Mouse (Mus musculus) lung, postnatal 25 days (tissue): ENCODE results near the gene Ucp3.

ENCODE experiments used
- DNase-seq: peaks from one replicate; pipeline ENCODE4 v3.0.0; 2022; ENCODE audit warnings: low spot score

Gene Ucp3

GRCm38 (mm10) chr7:100472777-100473176, at the start of gene Ucp3:
Gene Ucp3, plus strand, starts transcription at chr7:100472990.
- DNase-seq, result no peak

GRCm38 (mm10) chr7:100425795-100426194, 47.0 kb upstream of the Ucp3 start:
- DNase-seq, result no peak

- DNase-seq, result peak; percentile 77
These were observed 43.7 kb upstream of the Ucp3 start for GRCm38 (mm10) chr7:100429102-100429501.

GRCm38 (mm10) chr7:100429911-100430310, 42.9 kb upstream of the Ucp3 start:
- no peak for DNase-seq

- peak; percentile 81 for DNase-seq
These were observed 41.7 kb upstream of the Ucp3 start for GRCm38 (mm10) chr7:100431103-100431502.

- DNase-seq, result no peak
These were observed 39.5 kb upstream of the Ucp3 start for GRCm38 (mm10) chr7:100433295-100433694.

- no peak for DNase-seq
These were observed 29.1 kb upstream of the Ucp3 start for GRCm38 (mm10) chr7:100443728-100444127.

GRCm38 (mm10) chr7:100446271-100446670, 26.5 kb upstream of the Ucp3 start:
- no peak for DNase-seq

GRCm38 (mm10) chr7:100448530-100448929, 24.3 kb upstream of the Ucp3 start:
- no peak for DNase-seq

- DNase-seq, result no peak
These were observed 23.8 kb upstream of the Ucp3 start for GRCm38 (mm10) chr7:100448985-100449384.

- no peak for DNase-seq
These were observed 14.6 kb upstream of the Ucp3 start for GRCm38 (mm10) chr7:100458153-100458552.

GRCm38 (mm10) chr7:100459862-100460261, 12.9 kb upstream of the Ucp3 start:
- DNase-seq, result no peak

GRCm38 (mm10) chr7:100461621-100462151, 11.1 kb upstream of the Ucp3 start:
- peak; percentile 94 for DNase-seq

GRCm38 (mm10) chr7:100463194-100463593, 9.6 kb upstream of the Ucp3 start:
- DNase-seq, result no peak

- DNase-seq, result no peak
These were observed 9.0 kb upstream of the Ucp3 start for GRCm38 (mm10) chr7:100463757-100464156.

- no peak for DNase-seq
These were observed 8.5 kb upstream of the Ucp3 start for GRCm38 (mm10) chr7:100464248-100464647.

GRCm38 (mm10) chr7:100465248-100465647, 7.5 kb upstream of the Ucp3 start:
- DNase-seq, result peak; percentile 47

GRCm38 (mm10) chr7:100465656-100466309, 7.0 kb upstream of the Ucp3 start:
- DNase-seq, result peak; percentile 94

- no peak for DNase-seq
These were observed 5.8 kb upstream of the Ucp3 start for GRCm38 (mm10) chr7:100466781-100467510.

- DNase-seq, result no peak
These were observed 4.0 kb upstream of the Ucp3 start for GRCm38 (mm10) chr7:100468761-100469160.

- no peak for DNase-seq
These were observed 3.3 kb upstream of the Ucp3 start for GRCm38 (mm10) chr7:100469502-100469901.

GRCm38 (mm10) chr7:100470796-100471406, 1.9 kb upstream of the Ucp3 start:
- DNase-seq, result no peak

GRCm38 (mm10) chr7:100471407-100471797, 1.4 kb upstream of the Ucp3 start:
- no peak for DNase-seq
